Mouse (Mus musculus) thymus, postnatal 14 days (tissue): Measurements from ENCODE around the gene Uspl1.
A peak's percentile ranks its signal among the peaks of the same experiment; 100 is the strongest.

Experiments
- DNase-seq: peaks from one replicate; pipeline ENCODE4 v3.0.0; 2021

Uspl1 gene

DNA sequence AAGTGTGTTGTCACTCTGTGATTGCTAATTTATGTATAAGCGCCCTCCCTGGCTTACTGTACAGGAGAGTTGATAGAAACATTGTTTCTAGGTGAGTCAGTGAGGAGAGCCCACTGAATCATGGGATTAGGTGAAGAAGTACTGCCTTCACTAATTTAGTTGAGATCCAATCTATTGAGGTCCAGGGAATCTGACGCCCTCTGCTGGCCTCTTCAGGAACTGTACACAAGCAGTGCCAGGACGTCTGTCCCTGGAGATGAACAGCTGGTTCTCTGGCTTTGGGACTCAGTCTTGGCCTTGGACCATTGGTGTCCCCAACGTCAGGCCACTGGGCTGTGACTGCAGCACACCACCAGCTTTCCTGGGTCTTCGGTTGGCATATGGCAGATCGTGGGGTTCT, 77.7 kb downstream of the Uspl1 start:
- peak; percentile 48 for DNase-seq

- DNase-seq = no peak
Observed at GRCm38 (mm10) chr5:149264405-149264804, 80.3 kb downstream of the Uspl1 start, which contains the start of gene Alox5ap. Gene Alox5ap (plus strand): TSS chr5:149264767.

- DNase-seq = peak; percentile 29
Observed at GRCm38 (mm10) chr5:149264878-149265279, 80.7 kb downstream of the Uspl1 start.
